Mouse (Mus musculus) liver, embryonic 14.5 days (tissue): Measurements from ENCODE around the gene Psors1c2.

Experiments used
- CTCF ChIP-seq: IDR thresholded peaks from 2 replicates; pipeline ENCODE4 v1.5.1; 2016; ENCODE audit warnings: antibody characterized with exemption, low read depth, control low read depth
- EP300 ChIP-seq: IDR thresholded peaks from 2 replicates; pipeline ENCODE4 v1.6.1; 2016; ENCODE audit warnings: antibody characterized with exemption, low read depth

- no peak for TF ChIP-seq CTCF
- no peak for TF ChIP-seq EP300
Measured at GRCm38 (mm10) chr17:35556186-35556765, 23.3 kb downstream of the Psors1c2 start.
